Mouse (Mus musculus): ENCODE results near the gene Ech1. TPM values are rescaled to one million over a fixed set of nuclear protein-coding genes. Genes with fewer than 3 reads are reported as not detected.

Gene Ech1
- polyA plus RNA-seq, 1 experiment from 2014 or later = 84.2 TPM

GRCm38 (mm10) chr7:28850642-28851041 is 25.6 kb downstream of the Ech1 start:
- H3K27ac ChIP-seq (ENCODE audit: low read depth, low read length) = no peak overlapping the region
- H3K9me3 ChIP-seq (ENCODE audit: control insufficient read depth, low read length) = no peaks in the 10 kb centered on the region
- no peaks in the 10 kb centered on the region for H3K27me3 ChIP-seq (ENCODE audit: control insufficient read depth, insufficient read depth, low read length)
- H3K4me1 ChIP-seq (replicated peaks; ENCODE audit: control insufficient read depth, insufficient read depth, low read length) = no peaks in the 10 kb centered on the region
- no peak for DNase-seq (ENCODE audit: low spot score)
- no peak overlapping the region for H3K4me2 ChIP-seq (replicated peaks; ENCODE audit: low read depth, low read length)
- H3K9ac ChIP-seq (ENCODE audit: low read depth, low read length) = no peak overlapping the region
- 77% methylated on average over 4 of the region's 4 CpGs for WGBS
- no peaks in the 10 kb centered on the region for H3K36me3 ChIP-seq (ENCODE audit: control insufficient read depth, insufficient read depth, low read length)
- no peak overlapping the region for H3K4me3 ChIP-seq (ENCODE audit: low read depth, low read length)
- no peak for ATAC-seq (ENCODE audit: low FRiP score)

- no peaks in the 10 kb centered on the region for H3K9me3 ChIP-seq (ENCODE audit: control insufficient read depth, low read length)
- ATAC-seq (ENCODE audit: low FRiP score) (no peak), DNase-seq (ENCODE audit: low spot score) (no peak)
- H3K27ac ChIP-seq (ENCODE audit: low read depth, low read length) = no peak overlapping the region
- H3K4me2 ChIP-seq (replicated peaks; ENCODE audit: low read depth, low read length) = no peak overlapping the region
- H3K4me3 ChIP-seq (ENCODE audit: low read depth, low read length) = no peak overlapping the region
- H3K36me3 ChIP-seq (ENCODE audit: control insufficient read depth, insufficient read depth, low read length) = no peaks in the 10 kb centered on the region
- H3K4me1 ChIP-seq (replicated peaks; ENCODE audit: control insufficient read depth, insufficient read depth, low read length) = no peaks in the 10 kb centered on the region
- H3K9ac ChIP-seq (ENCODE audit: low read depth, low read length) = no peak overlapping the region
- 96% methylated on average over 2 of the region's 2 CpGs for WGBS
- no peaks in the 10 kb centered on the region for H3K27me3 ChIP-seq (ENCODE audit: control insufficient read depth, insufficient read depth, low read length)
Observed at GRCm38 (mm10) chr7:28859953-28860352, 34.9 kb downstream of the Ech1 start.

GRCm38 (mm10) chr7:28860898-28861297 is 35.9 kb downstream of the Ech1 start:
- Histone ChIP-seq H3K9me3 (ENCODE audit: control insufficient read depth, low read length) (no peaks in the 10 kb centered on the region), H3K9ac (ENCODE audit: low read depth, low read length) (no peak overlapping the region), H3K27ac (ENCODE audit: low read depth, low read length) (no peak overlapping the region), H3K4me3 (ENCODE audit: low read depth, low read length) (no peak overlapping the region), H3K4me1 (replicated peaks; ENCODE audit: control insufficient read depth, insufficient read depth, low read length) (no peaks in the 10 kb centered on the region), H3K36me3 (ENCODE audit: control insufficient read depth, insufficient read depth, low read length) (no peaks in the 10 kb centered on the region), H3K4me2 (replicated peaks; ENCODE audit: low read depth, low read length) (no peak overlapping the region), H3K27me3 (ENCODE audit: control insufficient read depth, insufficient read depth, low read length) (no peaks in the 10 kb centered on the region)
- DNase-seq (ENCODE audit: low spot score) (no peak), ATAC-seq (ENCODE audit: low FRiP score) (no peak)
- 86% methylated on average over 6 of the region's 6 CpGs for WGBS

GRCm38 (mm10) chr7:28862817-28863499 is 37.9 kb downstream of the Ech1 start:
- ATAC-seq (ENCODE audit: low FRiP score) (no peak), DNase-seq (ENCODE audit: low spot score) (no peak)
- WGBS = 80% methylated on average over 15 of the region's 15 CpGs
- Histone ChIP-seq H3K36me3 (ENCODE audit: control insufficient read depth, insufficient read depth, low read length) (no peaks in the 10 kb centered on the region), H3K27me3 (ENCODE audit: control insufficient read depth, insufficient read depth, low read length) (no peaks in the 10 kb centered on the region), H3K4me2 (replicated peaks; ENCODE audit: low read depth, low read length) (no peak overlapping the region), H3K4me3 (ENCODE audit: low read depth, low read length) (no peak overlapping the region), H3K4me1 (replicated peaks; ENCODE audit: control insufficient read depth, insufficient read depth, low read length) (no peaks in the 10 kb centered on the region), H3K27ac (ENCODE audit: low read depth, low read length) (no peak overlapping the region), H3K9ac (ENCODE audit: low read depth, low read length) (no peak overlapping the region), H3K9me3 (ENCODE audit: control insufficient read depth, low read length) (no peaks in the 10 kb centered on the region)

GRCm38 (mm10) chr7:28863540-28863939 is 38.5 kb downstream of the Ech1 start, which contains the start of gene Lgals7:
TSS of gene Lgals7 (plus strand) at chr7:28863853.
- Histone ChIP-seq H3K27ac (ENCODE audit: low read depth, low read length) (no peak within 1 kb of the TSS), H3K27me3 (ENCODE audit: control insufficient read depth, insufficient read depth, low read length) (no peaks in the 10 kb centered on the region), H3K9ac (ENCODE audit: low read depth, low read length) (0 out of 2 replicates have a peak within 1 kb of the TSS, but pooled peaks have one; percentile 15), H3K4me3 (ENCODE audit: low read depth, low read length) (no peak within 1 kb of the TSS), H3K4me1 (replicated peaks; ENCODE audit: control insufficient read depth, insufficient read depth, low read length) (no peaks in the 10 kb centered on the region), H3K9me3 (ENCODE audit: control insufficient read depth, low read length) (no peaks in the 10 kb centered on the region), H3K4me2 (replicated peaks; ENCODE audit: low read depth, low read length) (no peak within 1 kb of the TSS), H3K36me3 (ENCODE audit: control insufficient read depth, insufficient read depth, low read length) (no peaks in the 10 kb centered on the region)
- ATAC-seq (ENCODE audit: low FRiP score) (no peak), DNase-seq (ENCODE audit: low spot score) (no peak)
- 90% methylated on average over 6 of the region's 6 CpGs for WGBS

GRCm38 (mm10) chr7:28864288-28864750 is 39.3 kb downstream of the Ech1 start:
- Histone ChIP-seq H3K27ac (ENCODE audit: low read depth, low read length) (no peak overlapping the region), H3K4me1 (replicated peaks; ENCODE audit: control insufficient read depth, insufficient read depth, low read length) (no peaks in the 10 kb centered on the region), H3K9me3 (ENCODE audit: control insufficient read depth, low read length) (no peaks in the 10 kb centered on the region), H3K4me3 (ENCODE audit: low read depth, low read length) (no peak overlapping the region), H3K36me3 (ENCODE audit: control insufficient read depth, insufficient read depth, low read length) (no peaks in the 10 kb centered on the region), H3K4me2 (replicated peaks; ENCODE audit: low read depth, low read length) (no peak overlapping the region), H3K9ac (ENCODE audit: low read depth, low read length) (0 out of 2 replicates have a peak overlapping the region, but pooled peaks have one; percentile 15), H3K27me3 (ENCODE audit: control insufficient read depth, insufficient read depth, low read length) (no peaks in the 10 kb centered on the region)
- DNase-seq (ENCODE audit: low spot score) (no peak), ATAC-seq (ENCODE audit: low FRiP score) (no peak)
- 63% methylated on average over 9 of the region's 9 CpGs for WGBS

- DNase-seq (ENCODE audit: low spot score) (peak; percentile 72), ATAC-seq (ENCODE audit: low FRiP score) (no peak)
- Histone ChIP-seq H3K9me3 (ENCODE audit: control insufficient read depth, low read length) (no peaks in the 10 kb centered on the region), H3K27me3 (ENCODE audit: control insufficient read depth, insufficient read depth, low read length) (no peaks in the 10 kb centered on the region), H3K9ac (ENCODE audit: low read depth, low read length) (0 out of 2 replicates have a peak overlapping the region, but pooled peaks have one; percentile 11), H3K27ac (ENCODE audit: low read depth, low read length) (no peak overlapping the region), H3K4me3 (ENCODE audit: low read depth, low read length) (peak overlapping the region; percentile 4; the same call in 1 of the 2 replicates), H3K4me2 (replicated peaks; ENCODE audit: low read depth, low read length) (peak overlapping the region; percentile 29), H3K4me1 (replicated peaks; ENCODE audit: control insufficient read depth, insufficient read depth, low read length) (no peaks in the 10 kb centered on the region), H3K36me3 (ENCODE audit: control insufficient read depth, insufficient read depth, low read length) (no peaks in the 10 kb centered on the region)
- WGBS = 46% methylated on average over 33 of the region's 33 CpGs
Observed at GRCm38 (mm10) chr7:28865481-28866300, 40.7 kb downstream of the Ech1 start.

GRCm38 (mm10) chr7:28866769-28867507 is 41.9 kb downstream of the Ech1 start:
- Histone ChIP-seq H3K9ac (ENCODE audit: low read depth, low read length) (no peak overlapping the region), H3K27ac (ENCODE audit: low read depth, low read length) (no peak overlapping the region), H3K4me2 (replicated peaks; ENCODE audit: low read depth, low read length) (no peak overlapping the region), H3K27me3 (ENCODE audit: control insufficient read depth, insufficient read depth, low read length) (no peaks in the 10 kb centered on the region), H3K4me1 (replicated peaks; ENCODE audit: control insufficient read depth, insufficient read depth, low read length) (no peaks in the 10 kb centered on the region), H3K36me3 (ENCODE audit: control insufficient read depth, insufficient read depth, low read length) (no peaks in the 10 kb centered on the region), H3K9me3 (ENCODE audit: control insufficient read depth, low read length) (no peaks in the 10 kb centered on the region), H3K4me3 (ENCODE audit: low read depth, low read length) (no peak overlapping the region)
- no peak for DNase-seq (ENCODE audit: low spot score)
- ATAC-seq (ENCODE audit: low FRiP score) = no peak
- WGBS = 93% methylated on average over 28 of the region's 28 CpGs

Measured in hindbrain, embryonic 11.5 days (tissue).